Mouse (Mus musculus): Measurements from ENCODE around the gene Il9.

GRCm38 (mm10) chr13:56529031-56529430 is 47.0 kb upstream of the Il9 start:
- TF ChIP-seq CTCF (IDR thresholded peaks at IDR 0.05; ENCODE audit: insufficient read depth, low read length) (no peak), POLR2A (IDR thresholded peaks at IDR 0.05; ENCODE audit: borderline replicate concordance, extremely low read depth, low read depth, low read length) (no peak)

Measured in lung, adult 2 months (tissue).